Mouse (Mus musculus): ENCODE measurements around the gene Fam117a.
"Not testable (repeated sequence)": the region's sequence is repeated elsewhere in the genome, so short reads cannot be mapped to it uniquely, and the experiment has no call there.

Gene Fam117a

GRCm38 (mm10) chr11:95396548-95396947 lies 59.7 kb downstream of the Fam117a start:
- no peak for DNase-seq

GRCm38 (mm10) chr11:95397843-95398835 lies 61.3 kb downstream of the Fam117a start:
- peak in 1 of 2 experiments; percentile 86 for DNase-seq

- no peak for DNase-seq
Measured at GRCm38 (mm10) chr11:95399520-95400020, 62.8 kb downstream of the Fam117a start.

DNA sequence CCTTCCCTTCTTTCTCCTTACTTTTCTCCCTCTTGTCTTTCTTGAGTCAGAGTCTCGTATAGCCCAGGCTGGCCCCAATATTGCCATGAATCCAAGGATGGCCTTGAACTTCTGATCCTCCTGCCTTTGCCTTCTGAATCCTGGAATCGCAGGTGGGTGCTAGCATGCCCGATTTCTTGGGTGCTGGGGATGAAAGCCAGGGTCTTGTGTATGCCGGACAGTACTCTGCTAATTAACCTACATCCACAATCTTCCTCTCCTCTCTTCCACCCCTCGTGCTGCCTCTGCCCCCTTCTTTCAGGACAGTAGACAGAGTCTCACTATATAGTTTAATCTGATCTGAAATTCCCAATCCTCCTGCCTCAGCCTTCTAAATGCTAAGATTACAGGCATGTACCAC lies 64.8 kb downstream of the Fam117a start:
- no peak for DNase-seq

- no peak for DNase-seq
Measured at GRCm38 (mm10) chr11:95402196-95402595, 65.4 kb downstream of the Fam117a start.

GRCm38 (mm10) chr11:95402658-95403101 lies 65.9 kb downstream of the Fam117a start:
- peak in 1 of 2 experiments; percentile 40 for DNase-seq

GRCm38 (mm10) chr11:95403382-95404340 lies 66.8 kb downstream of the Fam117a start:
- no peak for DNase-seq

DNA sequence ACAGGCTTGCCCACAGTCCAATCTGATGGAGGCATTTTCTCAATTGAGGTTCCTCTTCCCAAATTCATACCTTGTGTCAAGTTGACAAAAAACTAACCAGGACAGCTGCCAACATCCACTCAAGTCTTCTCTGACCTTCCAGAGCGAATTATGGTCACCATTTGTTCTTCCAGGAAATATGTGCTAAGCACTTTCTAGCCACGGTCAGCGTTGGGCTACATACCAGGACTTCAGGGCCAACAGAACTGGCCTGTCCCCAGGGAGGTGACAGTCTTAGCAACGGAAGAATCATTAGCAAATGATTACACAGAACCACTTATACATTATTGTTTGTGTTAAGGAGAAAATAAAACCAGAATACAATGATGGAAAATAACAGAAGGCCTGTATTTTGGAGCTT lies 69.0 kb downstream of the Fam117a start:
- no peak for DNase-seq

DNA sequence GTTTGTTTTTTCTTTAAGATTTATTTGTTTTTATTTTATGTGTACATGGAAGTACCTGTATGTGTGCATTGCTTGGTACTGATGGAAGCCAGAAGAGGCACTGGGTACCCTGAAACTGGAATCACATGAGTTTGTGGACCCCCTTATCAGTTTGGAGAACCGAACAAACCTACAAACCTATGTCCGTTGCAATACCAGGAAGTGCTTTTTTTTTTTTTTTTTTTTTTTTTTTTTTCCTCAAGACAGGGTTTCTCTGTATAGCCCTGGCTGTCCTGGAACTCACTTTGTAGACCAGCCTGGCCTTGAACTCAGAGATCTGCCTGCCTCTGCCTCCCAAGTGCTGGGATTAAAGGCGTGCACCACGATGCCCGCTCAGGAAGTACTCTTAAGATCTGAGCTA lies 69.6 kb downstream of the Fam117a start:
- DNase-seq, result not testable (repeated sequence)

GRCm38 (mm10) chr11:95409450-95410112 lies 72.8 kb downstream of the Fam117a start:
- no peak for DNase-seq

- DNase-seq, result no peak
Measured at GRCm38 (mm10) chr11:95411453-95412013, 74.7 kb downstream of the Fam117a start.

DNA sequence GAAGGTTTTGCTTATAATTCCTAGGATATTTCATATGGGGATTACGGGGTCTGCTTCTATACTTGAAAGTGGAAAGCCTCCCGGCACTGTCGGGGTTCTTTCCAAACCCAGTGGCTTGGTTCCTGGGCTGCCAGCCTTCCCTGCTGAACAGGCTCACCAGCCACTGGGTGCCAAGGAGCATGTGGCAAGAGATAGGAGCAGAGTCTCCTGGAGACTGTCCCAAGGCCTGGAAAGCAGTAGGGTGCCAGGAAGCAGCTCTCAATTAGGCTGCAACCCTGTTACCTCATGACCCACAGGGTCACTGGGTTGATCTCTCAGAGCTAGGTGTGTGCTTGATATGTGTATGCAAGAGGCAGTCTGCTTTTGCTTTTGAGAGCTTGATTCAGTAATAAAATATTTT lies 75.8 kb downstream of the Fam117a start:
- peak in 1 of 2 experiments; percentile 53 for DNase-seq

DNA sequence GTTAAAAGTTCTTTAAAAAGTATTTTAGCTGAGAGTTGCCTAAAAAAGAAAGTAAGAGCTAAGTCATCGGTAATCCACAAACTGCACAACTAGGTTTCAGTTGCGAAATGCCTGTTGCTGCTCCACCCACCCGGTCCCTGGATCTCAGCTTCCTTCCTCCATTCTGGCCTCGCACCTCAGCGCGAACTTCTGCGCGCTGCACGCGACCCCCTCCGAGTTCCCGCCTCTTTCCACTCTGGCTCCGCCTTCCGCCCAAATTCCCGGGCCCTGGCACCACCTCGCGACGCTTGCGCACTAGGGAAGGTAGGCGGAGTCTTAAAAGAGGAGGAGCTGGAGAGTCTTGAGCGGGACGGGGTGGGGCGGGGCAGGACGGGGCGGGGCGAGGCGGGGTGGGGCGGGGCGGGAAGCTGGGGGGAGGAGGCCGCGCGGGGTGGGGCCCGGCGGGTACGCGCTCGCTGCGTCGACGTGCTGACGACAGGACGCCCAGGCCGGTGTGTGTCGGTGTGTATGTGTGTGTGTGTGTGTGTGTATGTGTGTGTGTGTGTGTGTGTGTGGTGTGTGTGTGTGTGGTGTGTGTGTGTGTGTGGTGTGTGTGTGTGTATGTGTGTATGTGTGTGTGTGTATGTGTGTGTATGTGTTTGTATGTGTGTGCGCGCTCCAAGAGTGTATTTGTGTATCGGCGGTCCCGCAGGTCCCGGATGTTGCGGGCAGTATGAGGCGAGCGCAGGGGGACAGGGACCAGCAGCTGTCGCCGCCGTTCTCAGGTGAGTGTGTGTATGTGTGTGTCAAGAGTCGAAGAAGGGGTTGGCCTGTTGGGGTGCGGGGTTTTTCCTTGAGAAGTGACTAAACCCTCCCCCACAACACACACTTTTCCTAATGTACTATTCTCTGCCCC lies 77.1 kb downstream of the Fam117a start, which contains the start of gene Spop:
Spop (plus strand) TSS at position 440 of the 895 bp plus-strand sequence.
- peak; percentile 95 to 96 for DNase-seq

GRCm38 (mm10) chr11:95414536-95415161 lies 77.8 kb downstream of the Fam117a start:
- DNase-seq, result peak; percentile 96 to 97

DNA sequence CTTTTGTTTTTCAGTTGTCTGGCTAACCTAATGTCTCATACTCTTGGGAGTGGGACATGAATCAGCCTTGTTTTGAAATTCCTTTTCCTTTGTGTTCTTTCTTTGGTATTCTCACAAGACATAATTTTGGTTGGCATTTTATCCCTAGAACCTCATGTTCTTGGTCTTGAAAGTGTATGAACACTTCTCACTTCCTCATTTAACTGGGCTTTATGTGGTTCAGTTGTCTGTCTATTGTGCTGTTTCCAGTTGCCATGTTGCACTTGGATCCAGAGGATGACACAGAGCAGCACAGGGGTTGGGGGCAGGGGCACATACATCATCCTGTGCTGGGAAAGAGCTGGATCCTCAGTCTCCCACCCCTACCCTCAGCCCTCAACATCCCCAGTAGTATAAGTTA lies 79.1 kb downstream of the Fam117a start:
- no peak for DNase-seq

DNA sequence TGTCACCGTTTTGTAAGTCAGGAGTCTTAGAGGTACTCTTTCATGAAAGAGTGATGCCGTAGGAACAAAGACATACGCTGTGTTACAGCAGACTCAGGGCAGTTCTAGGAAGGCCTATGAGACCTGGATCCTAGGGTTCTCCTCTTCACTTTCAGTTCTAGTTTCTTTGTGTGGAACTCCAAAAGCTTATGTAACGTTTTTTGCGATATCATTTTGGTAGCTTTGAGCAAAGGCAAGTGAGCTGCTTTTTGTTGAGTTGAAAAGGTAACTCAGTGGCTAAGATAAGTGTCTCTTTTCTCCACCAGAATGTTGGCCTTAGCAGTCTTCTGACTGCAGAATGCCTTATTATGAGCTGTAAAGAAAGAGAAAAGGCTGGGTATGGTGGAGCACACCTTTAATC lies 80.5 kb downstream of the Fam117a start:
- DNase-seq, result no peak

- no peak for DNase-seq
Measured at GRCm38 (mm10) chr11:95420880-95421435, 84.1 kb downstream of the Fam117a start.

DNA sequence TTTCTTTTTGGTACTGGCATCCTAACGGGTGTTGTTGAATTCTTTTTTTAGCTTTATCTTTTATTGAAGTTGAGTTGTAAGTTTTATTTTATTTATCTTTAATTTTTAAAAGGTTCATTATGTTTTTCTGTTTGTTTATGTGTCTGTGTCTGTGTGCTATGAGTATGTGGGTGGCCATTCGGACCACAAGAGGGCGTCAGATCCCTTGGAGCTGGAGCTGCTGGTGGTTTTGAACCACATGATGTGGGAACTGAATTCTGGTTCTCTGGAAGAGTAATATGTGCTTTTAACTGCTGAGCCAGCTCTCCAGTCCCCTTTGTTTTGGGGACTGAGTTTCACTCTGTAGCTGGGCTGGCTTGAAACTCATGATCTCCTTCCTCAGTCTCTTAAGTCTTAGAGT lies 86.7 kb downstream of the Fam117a start:
- DNase-seq, result no peak

- DNase-seq, result no peak
Measured at GRCm38 (mm10) chr11:95431344-95431743, 94.5 kb downstream of the Fam117a start.

Measured in kidney, postnatal 25 days (tissue).